Mouse (Mus musculus) embryonic facial prominence, embryonic 12.5 days (tissue): Measurements from ENCODE around the gene Sh3pxd2a. TPM values are rescaled to one million over a fixed set of nuclear protein-coding genes. Genes with fewer than 3 reads are reported as not detected.

Source experiments
- ATAC-seq: fragments of 200-750 bp; cut with Nextera tagmentation; 2 replicates; pipeline ENCODE4 v1.8.0; 2017; ENCODE audit not compliant: insufficient number of reproducible peaks, insufficient read depth, low FRiP score, low TSS enrichment
- H3K27ac ChIP-seq: fragments of 300-500 bp; sonication (generic); 2 replicates; pipeline ENCODE4 v1.5.1; 2016; ENCODE audit warnings: mild to moderate bottlenecking
- H3K27me3 ChIP-seq: fragments of 300-500 bp; sonication (generic); 2 replicates; pipeline ENCODE4 v1.6.1; 2016; ENCODE audit warnings: mild to moderate bottlenecking, moderate library complexity
- H3K36me3 ChIP-seq: fragments of 300-500 bp; sonication (generic); 2 replicates; pipeline ENCODE4 v1.6.1; 2016; ENCODE audit warnings: mild to moderate bottlenecking
- H3K4me1 ChIP-seq: fragments of 300-500 bp; sonication (generic); 2 replicates; pipeline ENCODE4 v1.6.1; 2016
- H3K4me2 ChIP-seq: fragments of 300-500 bp; sonication (generic); replicated peaks from 2 replicates; pipeline ENCODE4 v1.6.1; 2016; ENCODE audit warnings: mild to moderate bottlenecking, moderate library complexity
- H3K4me3 ChIP-seq: fragments of 300-500 bp; sonication (generic); 2 replicates; pipeline ENCODE4 v1.5.1; 2016; ENCODE audit warnings: mild to moderate bottlenecking
- H3K9ac ChIP-seq: fragments of 300-500 bp; sonication (generic); 2 replicates; pipeline ENCODE4 v1.6.1; 2016; ENCODE audit warnings: mild to moderate bottlenecking, moderate library complexity
- H3K9me3 ChIP-seq: fragments of 300-500 bp; sonication (generic); 2 replicates; pipeline ENCODE4 v1.6.1; 2016; ENCODE audit warnings: mild to moderate bottlenecking, moderate library complexity
- WGBS: fragments of 180-500 bp; shearing (Covaris S2); methylation state at CpG from one replicate; pipeline ENCODE4 v1.1.7; 2016; 5-methylcytosine and 5-hydroxymethylcytosine counted together
- polyA plus RNA-seq: library from polyadenylated mRNA; unstranded; fragments of >200 nt; fragmentation: Nextera tagmentation; extraction: Ambion mirVana; gene quantifications from 2 replicates; pipeline ENCODE4 v1.2.1, GENCODE M21; 2016

Sh3pxd2a gene
- polyA plus RNA-seq, 1 experiment from 2014 or later = 8.2 TPM

DNA sequence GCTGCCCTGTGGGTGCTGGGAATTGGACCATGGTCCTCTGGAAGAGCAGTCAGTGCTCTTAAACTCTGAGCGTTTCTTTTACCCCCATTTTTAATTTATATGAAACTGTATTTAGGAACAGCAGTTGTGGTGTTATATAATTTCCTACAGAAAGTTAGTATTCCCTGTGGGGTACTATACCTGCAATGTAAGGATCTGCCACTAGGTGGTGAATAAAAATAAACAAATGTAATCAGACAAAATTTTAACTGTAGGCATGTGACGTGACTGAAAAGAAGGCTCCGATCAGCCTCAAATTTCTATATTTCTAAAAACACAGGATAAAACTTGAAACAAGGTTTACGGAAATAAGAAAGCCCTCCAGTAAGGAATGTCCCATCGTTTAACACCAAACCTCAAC lies 81.9 kb downstream of the Sh3pxd2a start:
- no peaks in the 10 kb centered on the region for H3K9me3 ChIP-seq
- no peak overlapping the region for H3K9ac ChIP-seq
- no peak overlapping the region for H3K4me2 ChIP-seq
- H3K4me1 ChIP-seq = peaks cover 7% of the 10 kb centered on the region
- 76% methylated on average over 5 of the region's 5 CpGs for WGBS
- H3K27me3 ChIP-seq = no peaks in the 10 kb centered on the region; the same call in 1 of the 2 replicates
- ATAC-seq = no peak
- H3K36me3 ChIP-seq = no peaks in the 10 kb centered on the region
- no peak overlapping the region for H3K4me3 ChIP-seq
- H3K27ac ChIP-seq = no peak overlapping the region

DNA sequence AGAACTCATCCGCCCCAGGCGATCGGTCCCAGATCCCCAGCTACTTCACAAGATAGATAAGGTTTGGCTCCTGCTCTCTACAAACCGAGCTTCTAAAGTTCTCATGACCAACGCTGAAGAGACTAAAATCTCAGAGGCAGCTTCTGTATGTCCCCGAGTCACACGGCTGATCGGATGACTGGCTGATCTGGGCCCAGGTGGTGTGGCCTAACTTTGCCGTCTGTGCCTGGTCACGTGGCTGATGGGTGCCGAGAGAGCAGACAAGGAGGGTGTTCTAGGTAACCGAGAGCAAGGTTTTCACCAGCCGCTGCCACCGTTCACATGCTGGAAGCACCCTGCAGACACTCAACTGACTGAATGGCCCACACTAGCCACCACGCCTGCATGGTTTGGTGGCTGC lies 83.2 kb downstream of the Sh3pxd2a start:
- H3K4me3 ChIP-seq = no peak overlapping the region
- H3K4me2 ChIP-seq = no peak overlapping the region
- no peak for ATAC-seq
- H3K9me3 ChIP-seq = no peaks in the 10 kb centered on the region
- no peaks in the 10 kb centered on the region for H3K36me3 ChIP-seq
- no peaks in the 10 kb centered on the region; the same call in 1 of the 2 replicates for H3K27me3 ChIP-seq
- H3K9ac ChIP-seq = no peak overlapping the region
- no peak overlapping the region for H3K27ac ChIP-seq
- 84% methylated on average over 15 of the region's 15 CpGs for WGBS
- H3K4me1 ChIP-seq = 0 out of 2 replicates have a peak, but pooled peaks cover 2% of the 10 kb centered on the region

DNA sequence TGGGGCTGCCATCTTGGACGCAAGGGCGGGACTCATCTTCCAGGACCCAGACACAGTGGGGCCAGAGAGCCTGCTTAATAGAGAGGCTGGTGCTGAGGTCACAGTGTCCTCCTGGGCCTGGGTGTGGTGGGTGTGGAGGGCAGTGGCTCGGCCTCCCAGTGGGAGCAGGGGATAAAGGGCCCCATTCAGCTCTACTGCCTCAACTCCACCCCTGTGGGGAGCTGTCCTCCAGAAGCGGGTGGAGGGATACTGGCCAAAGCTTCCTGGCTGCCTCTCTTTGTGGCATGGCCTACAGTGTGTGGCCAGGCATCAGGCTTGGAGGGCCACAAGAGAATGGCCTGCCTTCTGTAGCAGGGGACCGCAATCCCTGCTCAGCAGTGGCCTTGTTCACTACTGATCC lies 85.1 kb downstream of the Sh3pxd2a start:
- H3K4me2 ChIP-seq = no peak overlapping the region
- H3K4me3 ChIP-seq = no peak overlapping the region
- H3K36me3 ChIP-seq = no peaks in the 10 kb centered on the region
- no peaks in the 10 kb centered on the region; the same call in 1 of the 2 replicates for H3K27me3 ChIP-seq
- no peaks in the 10 kb centered on the region for H3K9me3 ChIP-seq
- no peak overlapping the region for H3K9ac ChIP-seq
- no peaks in the 10 kb centered on the region for H3K4me1 ChIP-seq
- no peak for ATAC-seq
- no peak overlapping the region for H3K27ac ChIP-seq
- 67% methylated on average over 5 of the region's 5 CpGs for WGBS

DNA sequence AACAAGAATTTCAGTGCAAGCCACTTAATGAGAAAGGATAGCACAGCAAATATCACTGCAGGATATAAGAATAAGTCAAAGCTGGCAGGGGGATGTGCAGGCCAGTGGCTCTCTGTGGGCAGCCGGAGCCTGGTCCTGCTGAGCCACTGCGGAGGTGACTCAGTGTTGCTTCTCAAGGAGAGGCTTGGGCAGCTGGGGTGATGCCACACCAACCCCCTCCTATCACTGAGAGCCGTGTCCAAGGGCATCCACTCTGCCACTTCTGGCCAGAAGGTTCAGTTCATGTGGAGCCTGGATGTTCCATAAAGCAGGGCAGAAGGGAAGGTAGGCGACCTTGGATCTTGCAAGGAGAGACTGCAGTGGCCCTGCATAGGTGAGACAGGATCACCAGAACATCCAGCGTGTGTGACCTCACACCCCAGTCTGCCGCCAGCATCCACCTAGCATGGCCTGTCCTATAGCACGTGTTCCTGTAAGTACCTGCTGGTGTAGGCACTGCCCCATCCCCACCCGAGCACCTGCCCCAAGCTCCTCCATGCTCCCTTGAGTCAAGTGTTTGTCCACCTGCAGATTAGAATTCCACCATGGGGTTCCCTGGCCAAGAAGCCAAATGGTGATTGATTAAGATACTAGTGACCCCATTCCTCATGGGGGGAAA lies 89.2 kb downstream of the Sh3pxd2a start:
- Histone ChIP-seq H3K9me3 (no peaks in the 10 kb centered on the region), H3K27ac (no peak overlapping the region), H3K27me3 (no peaks in the 10 kb centered on the region; the same call in 1 of the 2 replicates), H3K4me2 (no peak overlapping the region), H3K4me1 (no peaks in the 10 kb centered on the region), H3K9ac (no peak overlapping the region), H3K36me3 (no peaks in the 10 kb centered on the region), H3K4me3 (no peak overlapping the region)
- no peak for ATAC-seq
- WGBS = 94% methylated on average over 8 of the region's 8 CpGs

DNA sequence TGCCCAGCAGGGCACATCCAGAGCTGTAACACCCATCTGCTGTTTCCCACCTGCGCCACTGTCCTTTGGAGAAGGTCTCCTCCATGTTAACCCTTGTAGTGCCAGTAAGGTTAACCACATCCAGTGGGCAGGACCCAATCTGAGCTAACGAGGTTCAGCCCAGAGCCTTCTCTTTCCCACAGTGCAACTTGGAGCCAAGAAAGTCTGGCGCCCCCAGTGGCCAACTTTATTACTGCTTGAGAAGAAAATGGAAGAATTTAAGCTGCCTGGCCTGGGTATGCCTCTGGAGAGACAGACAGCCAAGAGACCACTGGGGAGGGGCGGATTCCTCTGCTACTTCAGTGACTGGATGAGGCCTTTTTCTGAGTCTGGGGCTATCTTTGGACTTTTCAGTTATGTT lies 89.8 kb downstream of the Sh3pxd2a start:
- no peaks in the 10 kb centered on the region for H3K9me3 ChIP-seq
- H3K4me1 ChIP-seq = no peaks in the 10 kb centered on the region
- 34% methylated on average over 4 of the region's 4 CpGs for WGBS
- H3K27me3 ChIP-seq = no peaks in the 10 kb centered on the region; the same call in 1 of the 2 replicates
- no peak overlapping the region for H3K4me2 ChIP-seq
- ATAC-seq = no peak
- no peak overlapping the region for H3K4me3 ChIP-seq
- no peaks in the 10 kb centered on the region for H3K36me3 ChIP-seq
- no peak overlapping the region for H3K9ac ChIP-seq
- no peak overlapping the region for H3K27ac ChIP-seq

DNA sequence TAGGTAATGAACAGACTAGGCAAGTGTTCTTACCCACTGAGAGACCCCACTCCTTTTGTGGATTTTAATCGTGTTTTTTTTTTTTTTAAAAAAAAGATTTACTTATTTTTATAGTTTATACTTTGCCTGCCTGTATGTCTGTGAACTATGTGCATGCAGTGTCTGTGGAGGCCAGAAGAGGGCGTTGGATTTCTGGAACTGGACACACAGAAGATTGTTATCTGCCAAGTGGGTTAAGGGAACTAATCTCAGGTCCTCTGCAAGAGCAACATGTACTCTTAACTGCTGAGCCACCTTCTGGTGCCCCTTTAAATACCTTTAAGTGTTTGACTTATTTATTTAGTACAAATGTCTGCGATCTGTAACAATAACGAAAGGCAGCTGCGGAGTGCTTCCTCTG lies 92.2 kb downstream of the Sh3pxd2a start:
- no peak overlapping the region for H3K4me2 ChIP-seq
- WGBS = 53% methylated on average over 5 of the region's 5 CpGs

DNA sequence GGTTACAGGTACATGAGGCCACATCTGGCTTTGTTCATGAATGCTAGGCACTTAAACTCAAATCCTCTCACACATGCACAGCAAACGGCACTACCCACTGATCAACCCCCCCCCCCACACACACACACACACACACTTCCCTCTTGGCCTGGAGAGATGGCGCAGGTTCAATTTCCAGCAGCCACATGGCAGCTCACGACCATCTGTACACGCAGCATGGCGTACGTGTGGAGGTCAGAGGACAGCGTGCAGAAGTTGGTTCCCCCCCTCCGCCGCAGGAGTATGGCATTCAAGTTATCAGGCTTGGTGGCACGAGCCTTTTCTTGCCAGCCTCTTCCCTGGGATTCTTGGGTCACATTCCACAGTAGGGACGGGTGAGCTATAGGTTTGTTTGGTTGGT lies 92.7 kb downstream of the Sh3pxd2a start:
- Histone ChIP-seq H3K4me1 (no peaks in the 10 kb centered on the region), H3K9me3 (no peaks in the 10 kb centered on the region), H3K27ac (no peak overlapping the region), H3K4me2 (no peak overlapping the region), H3K9ac (no peak overlapping the region), H3K27me3 (no peaks in the 10 kb centered on the region), H3K36me3 (no peaks in the 10 kb centered on the region), H3K4me3 (no peak overlapping the region)
- 86% methylated on average over 11 of the region's 11 CpGs for WGBS
- ATAC-seq = no peak

More for the DNA sequence above, 92.2 kb downstream of the Sh3pxd2a start:
- Histone ChIP-seq H3K27me3 (no peaks in the 10 kb centered on the region), H3K4me3 (no peak overlapping the region), H3K27ac (no peak overlapping the region), H3K9me3 (no peaks in the 10 kb centered on the region), H3K9ac (no peak overlapping the region), H3K4me1 (no peaks in the 10 kb centered on the region), H3K36me3 (no peaks in the 10 kb centered on the region)
- no peak for ATAC-seq

DNA sequence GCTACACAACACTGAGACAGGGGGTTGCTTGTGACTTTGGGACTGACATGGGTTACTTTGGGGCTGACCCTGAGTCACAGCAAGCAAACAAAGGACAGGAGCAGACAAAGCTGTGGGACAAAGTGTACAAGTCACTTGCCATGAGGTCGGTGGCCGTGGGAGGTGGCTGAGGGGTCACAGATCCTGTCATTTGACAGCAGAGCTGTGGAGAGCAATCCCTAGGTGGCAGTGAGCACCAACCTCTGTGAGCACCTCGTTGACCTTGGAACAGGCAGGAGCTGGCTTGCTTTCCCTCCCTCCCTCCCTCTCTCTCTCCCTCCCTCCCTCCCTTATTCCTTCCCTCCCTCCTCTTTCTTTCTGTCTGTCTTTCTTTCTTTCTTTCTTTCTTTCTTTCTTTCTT lies 95.2 kb downstream of the Sh3pxd2a start:
- Histone ChIP-seq H3K36me3 (no peaks in the 10 kb centered on the region), H3K9ac (no peak overlapping the region), H3K4me3 (no peak overlapping the region), H3K27me3 (no peaks in the 10 kb centered on the region), H3K4me1 (no peaks in the 10 kb centered on the region), H3K9me3 (no peaks in the 10 kb centered on the region), H3K27ac (no peak overlapping the region), H3K4me2 (no peak overlapping the region)
- no peak for ATAC-seq
- 52% methylated on average over 3 of the region's 3 CpGs for WGBS

DNA sequence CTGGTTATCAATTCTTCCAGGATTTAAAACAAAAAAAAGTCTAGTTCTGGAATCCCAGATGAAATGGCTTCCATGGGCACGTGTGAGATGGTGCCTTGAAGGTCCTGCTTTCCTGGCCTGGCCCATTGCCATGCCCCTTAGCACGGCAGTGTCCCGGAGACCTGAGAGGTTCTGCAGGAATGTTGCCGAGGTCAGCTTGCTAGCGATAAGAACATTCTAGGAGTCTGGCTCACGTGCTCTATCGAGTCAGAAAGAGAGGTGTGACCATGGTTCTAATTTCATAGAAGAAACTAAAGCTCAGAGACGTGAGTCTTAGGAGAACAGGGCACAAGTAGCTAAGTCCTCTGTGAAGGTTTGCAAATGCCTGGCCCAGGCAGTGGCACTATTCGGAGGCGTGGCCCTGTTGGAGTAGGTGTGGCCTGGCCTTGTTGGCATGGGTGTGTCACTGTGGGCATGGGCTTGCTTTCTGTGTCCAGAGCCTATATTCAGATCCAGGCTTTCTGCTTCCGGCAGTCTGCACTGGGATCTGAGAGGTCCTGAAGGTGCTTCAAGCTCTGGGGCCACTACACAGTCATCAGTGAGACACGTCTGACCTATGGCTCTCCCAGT lies 96.8 kb downstream of the Sh3pxd2a start:
- H3K4me2 ChIP-seq = no peak overlapping the region
- H3K4me1 ChIP-seq = peaks cover 5% of the 10 kb centered on the region; the same call in 1 of the 2 replicates
- H3K9me3 ChIP-seq = no peaks in the 10 kb centered on the region
- H3K9ac ChIP-seq = no peak overlapping the region
- 88% methylated on average over 12 of the region's 12 CpGs for WGBS
- no peaks in the 10 kb centered on the region for H3K36me3 ChIP-seq
- ATAC-seq = no peak
- no peak overlapping the region for H3K27ac ChIP-seq
- H3K27me3 ChIP-seq = no peaks in the 10 kb centered on the region
- H3K4me3 ChIP-seq = no peak overlapping the region

DNA sequence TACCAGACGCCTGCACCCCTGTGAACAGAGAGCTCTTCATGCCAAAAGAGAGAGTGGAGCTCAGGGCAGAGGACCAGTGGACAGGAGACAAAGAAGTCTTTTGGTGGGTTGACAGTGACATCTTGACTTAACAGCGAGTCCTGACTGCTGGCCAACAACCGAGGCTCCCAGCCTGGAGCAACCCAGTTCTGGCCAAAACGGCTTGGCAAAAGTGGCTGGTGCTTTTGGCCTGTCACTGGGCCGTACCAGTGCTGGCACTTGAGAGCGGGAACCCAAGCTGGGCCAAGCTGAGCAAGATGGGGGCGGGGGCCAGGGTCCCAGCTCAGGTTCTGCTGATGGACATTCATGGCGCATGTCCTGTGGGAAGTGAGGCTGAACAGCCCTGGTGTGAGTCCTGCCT lies 97.6 kb downstream of the Sh3pxd2a start:
- no peak overlapping the region for H3K27ac ChIP-seq
- no peaks in the 10 kb centered on the region for H3K36me3 ChIP-seq
- H3K4me1 ChIP-seq = peaks cover 5% of the 10 kb centered on the region; the same call in 1 of the 2 replicates
- ATAC-seq = no peak
- no peak overlapping the region for H3K4me2 ChIP-seq
- no peaks in the 10 kb centered on the region for H3K27me3 ChIP-seq
- no peak overlapping the region for H3K9ac ChIP-seq
- H3K9me3 ChIP-seq = no peaks in the 10 kb centered on the region
- 82% methylated on average over 8 of the region's 8 CpGs for WGBS
- H3K4me3 ChIP-seq = no peak overlapping the region

DNA sequence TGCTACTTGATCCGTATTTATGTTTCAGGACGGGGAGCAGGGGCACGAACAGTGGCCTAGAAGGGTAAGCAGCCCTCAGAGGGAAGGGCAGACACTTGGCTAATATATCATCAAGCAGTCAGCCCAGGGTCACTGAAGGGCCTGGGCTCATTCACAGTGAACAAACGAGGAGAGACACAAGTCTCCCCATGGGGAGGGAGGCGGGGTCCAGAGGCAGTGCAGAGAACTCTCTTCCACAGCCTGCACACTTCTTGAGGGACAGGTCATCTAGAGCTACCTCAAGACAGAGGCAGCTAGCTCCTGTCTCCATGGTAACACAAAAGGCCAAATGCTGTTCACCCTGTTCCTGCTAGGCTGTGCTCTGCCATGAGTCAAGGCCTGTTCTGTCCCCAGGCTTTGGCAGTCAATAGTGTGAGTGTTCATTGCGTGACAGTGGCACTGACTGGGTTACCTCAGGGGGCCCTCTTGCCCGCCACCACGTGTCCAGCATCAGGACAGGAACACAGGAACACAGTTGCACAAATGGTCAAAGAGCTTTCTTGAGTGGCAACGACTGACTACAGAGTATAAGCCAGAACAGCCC lies 101.0 kb downstream of the Sh3pxd2a start:
- no peak for ATAC-seq
- Histone ChIP-seq H3K4me3 (no peak overlapping the region), H3K27ac (no peak overlapping the region), H3K4me1 (peaks cover 19% of the 10 kb centered on the region), H3K27me3 (no peaks in the 10 kb centered on the region), H3K4me2 (no peak overlapping the region), H3K36me3 (no peaks in the 10 kb centered on the region), H3K9ac (no peak overlapping the region), H3K9me3 (no peaks in the 10 kb centered on the region)
- WGBS = 58% methylated on average over 9 of the region's 9 CpGs

DNA sequence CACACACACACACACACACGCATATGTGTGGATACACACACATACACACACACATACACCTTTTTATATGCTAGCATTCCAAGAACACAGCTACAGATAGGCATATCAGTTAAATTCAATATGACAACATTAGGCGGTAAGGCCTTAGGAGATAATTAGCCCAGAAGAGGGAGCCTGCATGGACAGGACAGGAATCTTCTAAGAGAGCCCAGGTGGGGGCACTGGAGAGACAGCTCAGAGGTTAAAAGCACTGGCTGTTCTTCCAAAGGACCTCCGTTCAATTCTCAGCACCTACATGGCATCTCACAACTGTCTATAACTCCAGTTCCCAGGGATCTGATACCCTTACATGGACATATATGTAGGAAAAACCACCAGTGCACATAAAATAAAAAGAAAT lies 103.3 kb downstream of the Sh3pxd2a start:
- no peak overlapping the region for H3K27ac ChIP-seq
- peaks cover 19% of the 10 kb centered on the region for H3K4me1 ChIP-seq
- no peak overlapping the region for H3K4me2 ChIP-seq
- H3K4me3 ChIP-seq = no peak overlapping the region
- no peak overlapping the region for H3K9ac ChIP-seq
- WGBS = 83% methylated on average over 3 of the region's 3 CpGs
- H3K9me3 ChIP-seq = no peaks in the 10 kb centered on the region
- ATAC-seq = no peak
- H3K36me3 ChIP-seq = no peaks in the 10 kb centered on the region
- H3K27me3 ChIP-seq = no peaks in the 10 kb centered on the region
